Mouse (Mus musculus) neural tube, embryonic 14.5 days (tissue): ENCODE data around the gene Pard3b. TPM values are rescaled to one million over a fixed set of nuclear protein-coding genes. Genes with fewer than 3 reads are reported as not detected.

Source experiments
- ATAC-seq: fragments of 200-750 bp; cut with Nextera tagmentation; 2 replicates; pipeline ENCODE4 v1.8.0; 2017; ENCODE audit warnings: low read depth, mild to moderate bottlenecking, moderate TSS enrichment, moderate library complexity
- H3K27ac ChIP-seq: fragments of 300-500 bp; sonication (generic); 2 replicates; pipeline ENCODE4 v1.5.1; 2014; ENCODE audit warnings: low read depth, mild to moderate bottlenecking, control low read depth, low read length, moderate library complexity, mixed read lengths
- H3K27me3 ChIP-seq: fragments of 300-500 bp; sonication (generic); 2 replicates; pipeline ENCODE4 v1.6.1; 2014; ENCODE audit warnings: low read length; ENCODE audit not compliant: control insufficient read depth, insufficient read depth
- H3K36me3 ChIP-seq: fragments of 300-500 bp; sonication (generic); 2 replicates; pipeline ENCODE4 v1.6.1; 2014; ENCODE audit warnings: low read length, mixed read lengths; ENCODE audit not compliant: control insufficient read depth, insufficient read depth
- H3K4me1 ChIP-seq: fragments of 300-500 bp; sonication (generic); 2 replicates; pipeline ENCODE4 v1.6.1; 2014; ENCODE audit warnings: low read length; ENCODE audit not compliant: control insufficient read depth, insufficient read depth
- H3K4me2 ChIP-seq: fragments of 300-500 bp; sonication (generic); 2 replicates; pipeline ENCODE4 v1.6.1; 2014; ENCODE audit warnings: mild to moderate bottlenecking, low read depth, low read length, control low read depth
- H3K4me3 ChIP-seq: fragments of 300-500 bp; sonication (generic); 2 replicates; pipeline ENCODE4 v1.5.1; 2014; ENCODE audit warnings: low read depth, low read length, control low read depth, mixed read lengths
- H3K9ac ChIP-seq: fragments of 300-500 bp; sonication (generic); replicated peaks from 2 replicates; pipeline ENCODE4 v1.6.1; 2014; ENCODE audit warnings: low read depth, mild to moderate bottlenecking, control low read depth, low read length, mixed read lengths
- H3K9me3 ChIP-seq: fragments of 300-500 bp; sonication (generic); 2 replicates; pipeline ENCODE4 v1.6.1; 2016; ENCODE audit warnings: low read length; ENCODE audit not compliant: control insufficient read depth
- WGBS: fragments of 180-500 bp; shearing (Covaris S2); extraction: QIAGEN DNeasy Blood & Tissue Kit; methylation state at CpG from one replicate; pipeline ENCODE4 v1.1.7; 2014; 5-methylcytosine and 5-hydroxymethylcytosine counted together
- polyA plus RNA-seq: library from polyadenylated mRNA; unstranded; fragments of >200 nt; fragmentation: Nextera tagmentation; extraction: Ambion mirVana; gene quantifications from 2 replicates; pipeline ENCODE4 v1.2.1, GENCODE M21; 2014

Gene Pard3b
- polyA plus RNA-seq, 1 experiment from 2014 or later = 9.9 TPM

GRCm38 (mm10) chr1:62576939-62577590, 938.4 kb downstream of the Pard3b start:
- H3K27me3 ChIP-seq = no peaks in the 10 kb centered on the region
- H3K27ac ChIP-seq = no peak overlapping the region
- no peaks in the 10 kb centered on the region for H3K9me3 ChIP-seq
- 73% methylated on average over 3 of the region's 3 CpGs for WGBS
- H3K4me1 ChIP-seq = no peaks in the 10 kb centered on the region
- no peak overlapping the region for H3K4me2 ChIP-seq
- no peaks in the 10 kb centered on the region for H3K36me3 ChIP-seq
- no peak overlapping the region for H3K4me3 ChIP-seq
- ATAC-seq = no peak
- no peak overlapping the region for H3K9ac ChIP-seq

DNA sequence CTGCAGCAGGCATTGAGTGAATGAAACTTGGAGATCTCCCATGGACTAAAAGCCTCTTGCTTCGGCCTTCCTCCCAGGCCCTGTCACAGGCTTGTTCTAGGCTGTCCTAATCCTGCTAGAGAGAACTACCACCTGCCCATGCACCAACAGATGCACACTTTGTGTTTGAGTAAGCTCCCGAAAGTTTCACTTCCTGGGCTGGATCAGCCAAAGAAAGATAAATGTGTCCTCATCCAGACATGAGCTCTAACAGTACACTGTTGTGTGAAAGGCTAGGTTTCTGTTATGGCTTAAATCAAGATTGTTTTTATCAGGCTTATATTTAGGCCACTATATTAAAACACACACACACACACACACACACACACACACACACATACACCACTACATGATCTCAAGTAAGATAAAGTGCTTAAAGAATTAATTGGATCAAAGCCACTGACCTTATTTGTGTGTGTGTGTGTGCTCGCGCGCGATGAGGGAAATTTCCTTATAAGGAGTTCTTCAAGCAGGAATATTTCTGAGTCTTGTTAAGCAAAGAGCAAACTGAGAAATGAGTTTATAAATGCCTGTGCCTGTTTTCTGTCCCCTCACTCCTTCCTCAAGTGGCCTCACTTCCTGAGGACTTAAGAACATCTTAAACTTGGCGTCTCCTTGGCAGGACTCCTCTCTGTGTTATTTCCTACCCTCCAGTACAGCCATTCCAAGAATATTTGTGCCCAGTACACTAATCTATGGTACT, 940.6 kb downstream of the Pard3b start:
- Histone ChIP-seq H3K27ac (no peak overlapping the region), H3K9me3 (no peaks in the 10 kb centered on the region), H3K9ac (no peak overlapping the region), H3K4me1 (no peaks in the 10 kb centered on the region), H3K4me2 (no peak overlapping the region), H3K27me3 (no peaks in the 10 kb centered on the region), H3K4me3 (no peak overlapping the region), H3K36me3 (no peaks in the 10 kb centered on the region)
- WGBS = 82% methylated on average over 7 of the region's 7 CpGs
- ATAC-seq = no peak

DNA sequence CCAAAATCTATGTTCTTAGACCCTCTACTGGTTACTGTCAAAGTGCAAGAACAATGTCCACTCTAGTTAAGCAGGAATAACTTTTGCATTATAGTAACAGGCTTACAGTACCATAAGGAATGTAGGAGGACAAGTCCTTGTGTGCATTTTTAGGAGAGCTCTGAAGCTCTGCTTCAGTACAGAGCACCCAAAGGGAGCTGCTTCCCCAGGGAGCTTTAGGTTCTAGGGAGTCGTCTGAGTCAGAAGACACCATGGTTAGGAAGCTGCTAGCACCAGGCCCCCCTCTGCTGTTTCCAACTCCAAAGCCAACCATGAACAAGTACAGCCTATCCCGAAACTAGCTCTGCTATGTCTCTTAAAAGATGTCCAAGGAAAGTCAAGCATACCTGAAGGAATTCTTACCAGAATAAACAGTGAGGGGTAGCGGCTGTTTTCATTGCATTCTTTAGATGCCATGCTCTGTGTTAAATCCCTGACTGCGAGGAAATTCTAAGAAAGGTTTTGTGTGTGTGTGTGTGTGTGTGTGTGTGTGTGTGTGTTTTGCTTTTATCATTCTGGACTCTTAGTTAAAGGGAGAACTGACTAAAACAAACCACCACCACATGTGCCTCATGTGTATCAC, 941.8 kb downstream of the Pard3b start:
- no peak overlapping the region for H3K9ac ChIP-seq
- no peak overlapping the region for H3K27ac ChIP-seq
- H3K27me3 ChIP-seq = no peaks in the 10 kb centered on the region

GRCm38 (mm10) chr1:62582476-62582875, 943.9 kb downstream of the Pard3b start:
- Histone ChIP-seq H3K9me3 (no peaks in the 10 kb centered on the region), H3K36me3 (no peaks in the 10 kb centered on the region), H3K27ac (no peak overlapping the region), H3K4me2 (no peak overlapping the region), H3K4me3 (no peak overlapping the region), H3K4me1 (no peaks in the 10 kb centered on the region), H3K9ac (no peak overlapping the region), H3K27me3 (no peaks in the 10 kb centered on the region)
- 80% methylated on average over 4 of the region's 4 CpGs for WGBS
- no peak for ATAC-seq

More for the DNA sequence above, 941.8 kb downstream of the Pard3b start:
- Histone ChIP-seq H3K4me3 (no peak overlapping the region), H3K36me3 (no peaks in the 10 kb centered on the region), H3K4me2 (no peak overlapping the region), H3K4me1 (no peaks in the 10 kb centered on the region), H3K9me3 (no peaks in the 10 kb centered on the region)
- 70% methylated on average over 4 of the region's 4 CpGs for WGBS
- no peak for ATAC-seq

GRCm38 (mm10) chr1:62587536-62587935, 948.9 kb downstream of the Pard3b start:
- Histone ChIP-seq H3K9me3 (no peaks in the 10 kb centered on the region), H3K27me3 (no peaks in the 10 kb centered on the region), H3K4me3 (no peak overlapping the region), H3K4me2 (no peak overlapping the region), H3K9ac (no peak overlapping the region), H3K36me3 (no peaks in the 10 kb centered on the region), H3K27ac (no peak overlapping the region), H3K4me1 (no peaks in the 10 kb centered on the region)
- ATAC-seq = no peak
- WGBS = 81% methylated on average over 6 of the region's 6 CpGs

- Histone ChIP-seq H3K9me3 (no peaks in the 10 kb centered on the region), H3K4me1 (no peaks in the 10 kb centered on the region), H3K4me2 (no peak overlapping the region), H3K27ac (no peak overlapping the region), H3K36me3 (no peaks in the 10 kb centered on the region), H3K27me3 (no peaks in the 10 kb centered on the region), H3K9ac (no peak overlapping the region), H3K4me3 (no peak overlapping the region)
- WGBS = 36% methylated on average over 6 of the region's 6 CpGs
- ATAC-seq = 0 out of 2 replicates have a peak, but pooled peaks have one; percentile 61
Measured at GRCm38 (mm10) chr1:62591296-62592031, 952.8 kb downstream of the Pard3b start.

- 78% methylated on average over 3 of the region's 3 CpGs for WGBS
- Histone ChIP-seq H3K4me2 (no peak overlapping the region), H3K4me3 (no peak overlapping the region), H3K27ac (no peak overlapping the region), H3K9ac (no peak overlapping the region), H3K36me3 (no peaks in the 10 kb centered on the region), H3K27me3 (no peaks in the 10 kb centered on the region), H3K9me3 (no peaks in the 10 kb centered on the region), H3K4me1 (no peaks in the 10 kb centered on the region)
- no peak for ATAC-seq
Measured at GRCm38 (mm10) chr1:62595401-62595800, 956.8 kb downstream of the Pard3b start.

- no peaks in the 10 kb centered on the region for H3K27me3 ChIP-seq
- H3K27ac ChIP-seq = no peak overlapping the region
- H3K4me1 ChIP-seq = no peaks in the 10 kb centered on the region
- no peak overlapping the region for H3K4me2 ChIP-seq
- no peaks in the 10 kb centered on the region for H3K9me3 ChIP-seq
- no peak for ATAC-seq
- no peak overlapping the region for H3K9ac ChIP-seq
- 91% methylated on average over 5 of the region's 5 CpGs for WGBS
- no peak overlapping the region for H3K4me3 ChIP-seq
- no peaks in the 10 kb centered on the region for H3K36me3 ChIP-seq
Measured at GRCm38 (mm10) chr1:62597751-62598400, 959.3 kb downstream of the Pard3b start.
